Mouse (Mus musculus): ENCODE results near the gene Flt3l. TPM values are rescaled to one million over a fixed set of nuclear protein-coding genes. Genes with fewer than 3 reads are reported as not detected.

Flt3l gene
- polyA plus RNA-seq, 1 experiment from 2014 or later, result 2.4 TPM

- Histone ChIP-seq H3K4me1 (replicated peaks; ENCODE audit: insufficient read depth, low read length) (0 out of 2 replicates have a peak, but pooled peaks cover 9% of the 10 kb centered on the region), H3K36me3 (ENCODE audit: insufficient read depth, low read length) (no peaks in the 10 kb centered on the region), H3K9ac (ENCODE audit: low read depth, low read length) (no peak overlapping the region), H3K9me3 (replicated peaks; ENCODE audit: low read length) (no peaks in the 10 kb centered on the region), H3K27me3 (ENCODE audit: insufficient read depth, low read length) (no peaks in the 10 kb centered on the region), H3K4me2 (ENCODE audit: low read length) (peak overlapping the region; percentile 5; the same call in 1 of the 2 replicates), H3K27ac (peak overlapping the region; percentile 72), H3K4me3 (replicated peaks; ENCODE audit: low read depth, low read length) (no peak overlapping the region)
- no peak for ATAC-seq (replicated peaks; ENCODE audit: low FRiP score, low read depth)
- WGBS, result 24% methylated on average over 18 of the region's 18 CpGs
- peak; percentile 66 for DNase-seq (ENCODE audit: low spot score)
- no peak for TF ChIP-seq CTCF (IDR thresholded peaks at IDR 0.05; ENCODE audit: low read depth)
These were observed 42.7 kb downstream of the Flt3l start for GRCm38 (mm10) chr7:45093516-45093905.

- Histone ChIP-seq H3K27ac (peak overlapping the region; percentile 57), H3K4me2 (ENCODE audit: low read length) (no peak overlapping the region), H3K27me3 (ENCODE audit: insufficient read depth, low read length) (no peaks in the 10 kb centered on the region), H3K4me1 (replicated peaks; ENCODE audit: insufficient read depth, low read length) (0 out of 2 replicates have a peak, but pooled peaks cover 9% of the 10 kb centered on the region), H3K9me3 (replicated peaks; ENCODE audit: low read length) (no peaks in the 10 kb centered on the region), H3K36me3 (ENCODE audit: insufficient read depth, low read length) (peaks cover under 1% of the 10 kb centered on the region; the same call in 1 of the 2 replicates), H3K4me3 (replicated peaks; ENCODE audit: low read depth, low read length) (no peak overlapping the region), H3K9ac (ENCODE audit: low read depth, low read length) (no peak overlapping the region)
- TF ChIP-seq CTCF (IDR thresholded peaks at IDR 0.05; ENCODE audit: low read depth), result no peak
- DNase-seq (ENCODE audit: low spot score), result no peak
- 31% methylated on average over 12 of the region's 12 CpGs for WGBS
- ATAC-seq (replicated peaks; ENCODE audit: low FRiP score, low read depth), result no peak
These were observed 43.3 kb downstream of the Flt3l start for GRCm38 (mm10) chr7:45092828-45093515.

- Histone ChIP-seq H3K36me3 (ENCODE audit: insufficient read depth, low read length) (peaks cover 9% of the 10 kb centered on the region; the same call in 1 of the 2 replicates), H3K4me1 (replicated peaks; ENCODE audit: insufficient read depth, low read length) (0 out of 2 replicates have a peak, but pooled peaks cover 9% of the 10 kb centered on the region), H3K9me3 (replicated peaks; ENCODE audit: low read length) (no peaks in the 10 kb centered on the region), H3K4me2 (ENCODE audit: low read length) (peak within 1 kb of the TSS; percentile 71), H3K9ac (ENCODE audit: low read depth, low read length) (peak within 1 kb of the TSS; percentile 74), H3K27me3 (ENCODE audit: insufficient read depth, low read length) (no peaks in the 10 kb centered on the region), H3K27ac (peak within 1 kb of the TSS; percentile 84), H3K4me3 (replicated peaks; ENCODE audit: low read depth, low read length) (peak within 1 kb of the TSS; percentile 51)
- under 1% methylated on average over 16 of the region's 16 CpGs for WGBS
- DNase-seq (ENCODE audit: low spot score) (peak; percentile 99), ATAC-seq (replicated peaks; ENCODE audit: low FRiP score, low read depth) (peak; percentile 86)
- no peak for TF ChIP-seq CTCF (IDR thresholded peaks at IDR 0.05; ENCODE audit: low read depth)
These were observed 44.2 kb downstream of the Flt3l start, which contains the start of gene Rcn3 for GRCm38 (mm10) chr7:45092048-45092447. TSS of gene Rcn3 (minus strand) at chr7:45092221.

- ATAC-seq (replicated peaks; ENCODE audit: low FRiP score, low read depth) (peak; percentile 66; the same call in 1 of the 2 replicates), DNase-seq (ENCODE audit: low spot score) (peak; percentile 80)
- H3K9me3 ChIP-seq (replicated peaks; ENCODE audit: low read length), result no peaks in the 10 kb centered on the region
- H3K9ac ChIP-seq (ENCODE audit: low read depth, low read length), result peak overlapping the region; percentile 74
- peaks cover 13% of the 10 kb centered on the region for H3K36me3 ChIP-seq (ENCODE audit: insufficient read depth, low read length)
- peak overlapping the region; percentile 71 for H3K4me2 ChIP-seq (ENCODE audit: low read length)
- H3K27ac ChIP-seq, result peak overlapping the region; percentile 84
- 0 out of 2 replicates have a peak, but pooled peaks cover 9% of the 10 kb centered on the region for H3K4me1 ChIP-seq (replicated peaks; ENCODE audit: insufficient read depth, low read length)
- H3K27me3 ChIP-seq (ENCODE audit: insufficient read depth, low read length), result no peaks in the 10 kb centered on the region
- peak overlapping the region; percentile 51 for H3K4me3 ChIP-seq (replicated peaks; ENCODE audit: low read depth, low read length)
- WGBS, result 8% methylated on average over 35 of the region's 35 CpGs
- no peak for TF ChIP-seq CTCF (IDR thresholded peaks at IDR 0.05; ENCODE audit: low read depth)
These were observed 44.9 kb downstream of the Flt3l start for GRCm38 (mm10) chr7:45091001-45091990.

- 74% methylated on average over 13 of the region's 13 CpGs for WGBS
- no peak for TF ChIP-seq CTCF (IDR thresholded peaks at IDR 0.05; ENCODE audit: low read depth)
These were observed 45.8 kb downstream of the Flt3l start for GRCm38 (mm10) chr7:45090251-45090977.

More at GRCm38 (mm10) chr7:45090251-45090977, 45.8 kb downstream of the Flt3l start:
- Histone ChIP-seq H3K9ac (ENCODE audit: low read depth, low read length) (no peak overlapping the region; the same call in 1 of the 2 replicates), H3K9me3 (replicated peaks; ENCODE audit: low read length) (no peaks in the 10 kb centered on the region), H3K27me3 (ENCODE audit: insufficient read depth, low read length) (no peaks in the 10 kb centered on the region), H3K36me3 (ENCODE audit: insufficient read depth, low read length) (peaks cover 18% of the 10 kb centered on the region), H3K4me1 (replicated peaks; ENCODE audit: insufficient read depth, low read length) (0 out of 2 replicates have a peak, but pooled peaks cover 9% of the 10 kb centered on the region), H3K4me2 (ENCODE audit: low read length) (peak overlapping the region; percentile 71), H3K4me3 (replicated peaks; ENCODE audit: low read depth, low read length) (peak overlapping the region; percentile 51), H3K27ac (peak overlapping the region; percentile 84; the same call in 1 of the 2 replicates)
- DNase-seq (ENCODE audit: low spot score) (no peak), ATAC-seq (replicated peaks; ENCODE audit: low FRiP score, low read depth) (no peak)

Data from kidney, postnatal 0 days (tissue).